Mouse (Mus musculus) common myeloid progenitor, adult 5-6 weeks (primary cell): ENCODE measurements around the gene Rhoj. TPM values are rescaled to one million over a fixed set of nuclear protein-coding genes. Genes with fewer than 3 reads are reported as not detected.

Experiments
- ATAC-seq: replicated peaks from 2 replicates; pipeline ENCODE4 v1.8.0; 2016; ENCODE audit warnings: low read depth, mild to moderate bottlenecking, moderate TSS enrichment, inconsistent platforms; ENCODE audit not compliant: poor library complexity, severe bottlenecking
- total RNA-seq: library from RNA; stranded (forward); fragments of 200-1000, 187-1606 nt; gene quantifications from 2 replicates; pipeline ENCODE4 v1.2.3, GENCODE M21; 2017

Gene Rhoj
- total RNA-seq, 1 experiment from 2014 or later, result not detected

DNA sequence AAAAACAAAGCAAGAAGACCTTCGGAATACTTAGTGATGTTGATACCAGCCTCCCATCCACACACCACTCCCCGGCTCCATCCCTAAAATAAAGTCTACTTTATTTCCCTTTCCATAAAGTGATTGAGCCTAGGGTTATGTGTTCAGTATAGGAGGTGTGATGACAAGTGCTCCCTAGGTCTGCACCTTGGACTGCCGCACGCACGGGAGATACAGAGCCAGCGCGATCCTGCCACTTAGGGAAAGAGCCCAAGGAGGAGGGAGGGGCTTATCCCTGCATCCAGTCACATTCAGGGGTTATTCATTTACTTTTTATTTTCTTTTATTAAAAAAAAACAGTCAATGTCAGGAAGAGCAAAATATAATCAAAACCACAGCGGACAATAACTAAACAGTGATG lies 142.5 kb downstream of the Rhoj start:
- no peak for ATAC-seq

Other genes starting within 250 kb of the Rhoj start
- gene Kcnh5, start 131.0 kb upstream of the Rhoj start, total RNA-seq, result not detected in 2 replicates
- gene Gphb5, start 108.5 kb downstream of the Rhoj start, total RNA-seq, result not detected in 2 replicates